Mouse (Mus musculus): Measurements from ENCODE around the gene Rtf1. TPM values are rescaled to one million over a fixed set of nuclear protein-coding genes. Genes with fewer than 3 reads are reported as not detected.

The Rtf1 gene
- polyA plus RNA-seq, 1 experiment from 2014 or later = 35.5 TPM

- Histone ChIP-seq H3K9ac (replicated peaks; ENCODE audit: low read length) (no peak overlapping the region; the same call in 1 of the 2 replicates), H3K4me1 (ENCODE audit: insufficient read depth, low read length) (peaks cover 26% of the 10 kb centered on the region), H3K27ac (ENCODE audit: low read length) (no peak overlapping the region), H3K9me3 (ENCODE audit: low read length) (no peaks in the 10 kb centered on the region), H3K4me3 (ENCODE audit: low read length) (peak overlapping the region; percentile 27), H3K4me2 (replicated peaks; ENCODE audit: low read depth, low read length) (peak overlapping the region; percentile 42), H3K36me3 (ENCODE audit: insufficient read depth, low read length) (no peaks in the 10 kb centered on the region), H3K27me3 (ENCODE audit: insufficient read depth, low read length) (peaks cover 27% of the 10 kb centered on the region)
- WGBS = 5% methylated on average over 46 of the region's 46 CpGs
- no peak for ATAC-seq (ENCODE audit: low FRiP score, low TSS enrichment)
These were observed 69.6 kb downstream of the Rtf1 start for GRCm38 (mm10) chr2:119744163-119745111.

DNA sequence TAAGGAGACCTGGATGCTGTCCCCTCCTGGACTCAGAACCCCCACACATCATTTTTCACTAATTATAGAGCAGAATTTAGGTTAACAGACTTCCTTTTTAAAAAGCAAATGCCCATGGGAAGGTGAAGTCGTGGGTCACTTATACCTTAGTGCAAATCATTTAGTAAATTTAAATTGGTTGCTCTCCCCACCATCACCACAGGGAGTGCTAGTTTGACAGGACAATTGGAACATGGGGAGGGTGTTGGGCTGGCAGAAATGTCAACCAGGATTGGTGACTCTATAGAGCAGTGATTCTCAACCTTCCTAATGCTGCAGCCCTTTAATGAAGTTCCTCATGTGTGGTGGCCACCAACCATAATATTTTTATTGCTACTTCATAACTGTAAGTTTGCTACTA, 70.4 kb downstream of the Rtf1 start:
- peaks cover 27% of the 10 kb centered on the region for H3K27me3 ChIP-seq (ENCODE audit: insufficient read depth, low read length)
- no peak overlapping the region for H3K4me2 ChIP-seq (replicated peaks; ENCODE audit: low read depth, low read length)
- no peaks in the 10 kb centered on the region for H3K36me3 ChIP-seq (ENCODE audit: insufficient read depth, low read length)
- no peak for ATAC-seq (ENCODE audit: low FRiP score, low TSS enrichment)
- H3K4me3 ChIP-seq (ENCODE audit: low read length) = no peak overlapping the region
- H3K4me1 ChIP-seq (ENCODE audit: insufficient read depth, low read length) = peaks cover 26% of the 10 kb centered on the region
- H3K9ac ChIP-seq (replicated peaks; ENCODE audit: low read length) = no peak overlapping the region
- no peaks in the 10 kb centered on the region for H3K9me3 ChIP-seq (ENCODE audit: low read length)
- 0% methylated on average over 1 of the region's 1 CpGs for WGBS
- no peak overlapping the region for H3K27ac ChIP-seq (ENCODE audit: low read length)

DNA sequence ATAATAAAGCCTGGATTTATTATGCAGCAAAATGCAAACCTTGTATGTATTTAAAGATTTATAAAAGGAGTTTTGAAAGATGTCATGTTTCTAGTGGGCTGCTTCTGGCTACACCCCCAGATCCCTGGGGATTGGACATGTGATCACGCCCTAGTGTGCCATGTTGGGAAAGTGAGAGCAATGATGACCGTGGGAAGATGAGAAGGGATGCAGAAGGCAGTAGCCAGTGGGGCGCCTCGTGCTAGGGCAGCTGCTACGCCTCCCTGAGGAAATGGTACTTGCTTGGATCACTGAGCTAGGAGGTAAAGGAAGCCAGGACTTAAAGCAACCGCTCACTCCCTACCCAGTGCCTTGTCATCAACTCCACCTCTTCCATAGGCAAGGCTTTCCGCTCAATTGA, 72.7 kb downstream of the Rtf1 start:
- no peaks in the 10 kb centered on the region for H3K9me3 ChIP-seq (ENCODE audit: low read length)
- no peaks in the 10 kb centered on the region for H3K36me3 ChIP-seq (ENCODE audit: insufficient read depth, low read length)
- H3K4me2 ChIP-seq (replicated peaks; ENCODE audit: low read depth, low read length) = no peak overlapping the region
- ATAC-seq (ENCODE audit: low FRiP score, low TSS enrichment) = no peak
- peaks cover 26% of the 10 kb centered on the region for H3K4me1 ChIP-seq (ENCODE audit: insufficient read depth, low read length)
- peaks cover 26% of the 10 kb centered on the region for H3K27me3 ChIP-seq (ENCODE audit: insufficient read depth, low read length)
- WGBS = 54% methylated on average over 7 of the region's 7 CpGs
- no peak overlapping the region for H3K27ac ChIP-seq (ENCODE audit: low read length)
- H3K9ac ChIP-seq (replicated peaks; ENCODE audit: low read length) = no peak overlapping the region
- H3K4me3 ChIP-seq (ENCODE audit: low read length) = no peak overlapping the region

DNA sequence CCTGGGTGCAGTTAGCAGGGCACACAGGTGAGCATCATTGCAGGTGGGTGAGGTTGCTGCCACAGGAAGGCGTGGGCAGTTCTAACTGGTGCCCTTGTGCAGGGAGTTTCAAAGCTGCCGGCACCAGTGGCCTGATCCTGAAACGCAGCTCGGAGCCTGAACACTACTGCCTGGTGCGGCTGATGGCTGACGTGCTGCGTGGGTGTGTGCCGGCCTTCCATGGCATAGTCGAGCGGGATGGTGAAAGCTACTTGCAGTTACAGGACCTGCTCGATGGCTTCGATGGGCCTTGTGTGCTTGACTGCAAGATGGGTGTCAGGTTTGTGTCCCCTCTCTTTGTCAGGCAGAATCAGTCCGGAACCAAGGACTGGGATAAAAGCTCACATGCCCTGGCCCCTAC, 74.4 kb downstream of the Rtf1 start:
- H3K9ac ChIP-seq (replicated peaks; ENCODE audit: low read length) = no peak overlapping the region
- no peak overlapping the region for H3K4me3 ChIP-seq (ENCODE audit: low read length)
- ATAC-seq (ENCODE audit: low FRiP score, low TSS enrichment) = no peak
- H3K4me2 ChIP-seq (replicated peaks; ENCODE audit: low read depth, low read length) = no peak overlapping the region
- WGBS = 72% methylated on average over 13 of the region's 13 CpGs
- H3K9me3 ChIP-seq (ENCODE audit: low read length) = no peaks in the 10 kb centered on the region
- H3K4me1 ChIP-seq (ENCODE audit: insufficient read depth, low read length) = peaks cover 9% of the 10 kb centered on the region
- no peak overlapping the region for H3K27ac ChIP-seq (ENCODE audit: low read length)
- H3K36me3 ChIP-seq (ENCODE audit: insufficient read depth, low read length) = no peaks in the 10 kb centered on the region
- H3K27me3 ChIP-seq (ENCODE audit: insufficient read depth, low read length) = peaks cover 18% of the 10 kb centered on the region

DNA sequence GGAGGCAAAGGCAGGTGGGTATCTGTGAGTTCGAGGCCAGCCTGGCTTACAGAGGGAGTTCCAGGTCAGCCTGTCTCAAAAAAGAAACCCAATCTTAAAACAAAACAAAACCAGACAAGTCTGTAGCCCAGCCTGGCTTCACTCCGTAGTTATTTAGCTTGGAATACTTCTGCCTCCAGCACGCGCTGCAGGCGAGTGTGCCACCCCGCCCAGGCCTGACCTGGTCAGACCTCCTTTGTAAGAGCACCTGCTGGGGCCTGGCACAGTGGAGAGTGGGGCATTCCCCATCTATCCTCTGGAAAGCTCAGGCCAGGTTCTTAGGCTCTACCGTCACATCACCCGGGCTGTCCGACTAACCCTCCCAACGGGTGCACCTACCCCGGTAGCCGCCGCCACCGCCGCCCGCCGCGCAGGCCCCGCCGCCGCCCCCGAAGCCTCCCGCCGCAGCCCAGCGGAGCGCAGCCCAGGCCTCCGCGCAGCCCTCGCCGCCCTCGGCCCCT, 82.8 kb downstream of the Rtf1 start:
- Histone ChIP-seq H3K27me3 (ENCODE audit: insufficient read depth, low read length) (peaks cover 51% of the 10 kb centered on the region), H3K4me3 (ENCODE audit: low read length) (peak overlapping the region; percentile 63), H3K27ac (ENCODE audit: low read length) (no peak overlapping the region), H3K9ac (replicated peaks; ENCODE audit: low read length) (peak overlapping the region; percentile 68), H3K4me1 (ENCODE audit: insufficient read depth, low read length) (peaks cover 14% of the 10 kb centered on the region), H3K36me3 (ENCODE audit: insufficient read depth, low read length) (no peaks in the 10 kb centered on the region), H3K4me2 (replicated peaks; ENCODE audit: low read depth, low read length) (peak overlapping the region; percentile 99), H3K9me3 (ENCODE audit: low read length) (no peaks in the 10 kb centered on the region)
- 4% methylated on average over 14 of the region's 31 CpGs for WGBS
- peak; percentile 69 for ATAC-seq (ENCODE audit: low FRiP score, low TSS enrichment)

DNA sequence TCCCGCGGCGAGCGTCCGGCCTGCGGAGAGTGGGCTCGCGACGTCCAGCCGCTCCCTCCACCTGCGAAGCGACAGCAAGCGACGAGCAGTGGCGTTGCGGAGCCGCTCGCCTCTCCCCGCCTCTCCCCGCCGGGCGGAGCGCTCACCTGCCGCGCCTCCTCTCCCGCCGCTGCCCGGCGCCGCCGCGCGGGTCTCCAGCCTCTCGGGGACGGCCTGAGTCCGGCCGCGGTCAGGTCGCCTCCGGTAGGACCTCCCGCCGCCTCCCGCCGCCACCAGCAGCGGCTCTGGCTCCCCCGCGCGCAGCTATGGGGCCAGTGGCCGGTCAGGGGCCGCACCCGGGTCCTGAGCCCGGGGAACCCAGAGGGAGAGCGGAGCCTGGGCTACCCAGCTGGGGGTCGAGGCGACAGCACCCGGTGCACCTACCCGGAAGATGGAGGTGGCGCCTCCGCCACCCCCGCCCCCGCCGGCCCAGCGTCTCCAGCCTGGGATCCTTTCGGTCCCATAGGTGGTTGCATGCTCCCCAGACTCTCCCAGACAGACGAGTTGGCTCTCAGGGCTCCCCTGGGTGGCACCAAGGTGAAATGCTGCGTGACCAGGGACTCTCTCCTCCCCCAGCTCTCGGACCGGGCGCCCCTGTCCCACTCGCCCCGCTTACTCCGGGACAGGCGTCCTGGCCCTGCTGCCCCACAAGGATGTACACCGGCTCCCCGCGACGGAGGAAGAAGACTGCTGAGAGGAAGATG, 83.4 kb downstream of the Rtf1 start:
- peaks cover 48% of the 10 kb centered on the region for H3K27me3 ChIP-seq (ENCODE audit: insufficient read depth, low read length)
- no peaks in the 10 kb centered on the region for H3K9me3 ChIP-seq (ENCODE audit: low read length)
- no peak overlapping the region for H3K27ac ChIP-seq (ENCODE audit: low read length)
- H3K4me2 ChIP-seq (replicated peaks; ENCODE audit: low read depth, low read length) = peak overlapping the region; percentile 99
- peaks cover 14% of the 10 kb centered on the region for H3K4me1 ChIP-seq (ENCODE audit: insufficient read depth, low read length)
- H3K4me3 ChIP-seq (ENCODE audit: low read length) = peak overlapping the region; percentile 63
- peak; percentile 50; the same call in 1 of the 2 replicates for ATAC-seq (ENCODE audit: low FRiP score, low TSS enrichment)
- H3K9ac ChIP-seq (replicated peaks; ENCODE audit: low read length) = peak overlapping the region; percentile 68
- under 1% methylated on average over 39 of the region's 77 CpGs for WGBS
- no peaks in the 10 kb centered on the region for H3K36me3 ChIP-seq (ENCODE audit: insufficient read depth, low read length)

DNA sequence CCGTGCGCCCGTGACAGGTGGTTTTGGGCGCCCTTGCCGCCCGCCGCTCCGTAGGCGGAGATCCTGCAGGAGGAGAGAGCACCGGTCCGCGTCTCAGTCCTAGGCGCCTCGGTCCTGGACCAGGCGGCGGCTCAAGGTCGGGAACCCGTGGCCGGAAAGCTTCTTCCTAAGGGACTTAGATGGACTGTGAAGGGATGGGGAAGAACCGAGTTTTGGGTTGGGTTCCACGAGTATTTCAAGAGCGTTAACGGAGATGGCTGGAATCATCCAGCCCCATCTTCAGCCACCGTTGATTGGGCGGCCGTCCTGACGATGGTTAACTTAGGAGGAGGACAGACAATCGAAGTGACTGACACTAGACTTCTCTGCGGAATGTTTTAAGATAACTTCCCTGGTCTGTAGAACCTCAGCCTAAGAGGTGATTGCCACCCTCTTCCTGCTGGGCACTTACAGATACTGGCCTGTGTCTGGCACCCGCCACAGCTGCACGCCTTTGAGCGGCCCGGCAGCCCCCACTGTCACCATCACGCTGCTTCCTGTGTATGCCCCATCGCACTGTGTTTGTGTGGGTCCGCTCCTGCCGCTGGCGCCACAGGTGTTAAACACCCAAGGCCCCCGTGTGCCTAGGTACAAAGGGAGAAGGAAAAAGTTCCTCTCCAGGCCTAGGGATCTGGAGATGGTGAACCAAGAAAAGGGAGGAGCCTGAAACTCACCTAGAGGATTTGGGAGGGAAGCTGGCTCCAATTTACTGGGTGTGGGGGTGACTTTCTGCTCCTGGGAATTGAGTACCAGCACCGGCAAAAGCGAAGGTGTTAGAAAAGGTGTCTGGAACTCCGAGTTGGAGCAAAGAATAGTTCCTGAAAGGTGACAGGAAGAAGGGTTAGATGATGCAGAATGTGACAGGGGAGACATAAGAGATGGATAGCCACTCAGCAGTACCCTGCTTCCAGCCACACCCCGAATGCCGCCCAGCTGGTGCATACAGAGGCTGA, 84.3 kb downstream of the Rtf1 start:
- WGBS = 3% methylated on average over 44 of the region's 44 CpGs
- peaks cover 43% of the 10 kb centered on the region for H3K27me3 ChIP-seq (ENCODE audit: insufficient read depth, low read length)
- 0 out of 2 replicates have a peak overlapping the region, but pooled peaks have one; percentile 4 for H3K9ac ChIP-seq (replicated peaks; ENCODE audit: low read length)
- H3K4me3 ChIP-seq (ENCODE audit: low read length) = peak overlapping the region; percentile 63
- H3K27ac ChIP-seq (ENCODE audit: low read length) = no peak overlapping the region
- peak overlapping the region; percentile 99 for H3K4me2 ChIP-seq (replicated peaks; ENCODE audit: low read depth, low read length)
- ATAC-seq (ENCODE audit: low FRiP score, low TSS enrichment) = 0 out of 2 replicates have a peak, but pooled peaks have one; percentile 21
- peaks cover 6% of the 10 kb centered on the region; the same call in 1 of the 2 replicates for H3K36me3 ChIP-seq (ENCODE audit: insufficient read depth, low read length)
- peaks cover 14% of the 10 kb centered on the region for H3K4me1 ChIP-seq (ENCODE audit: insufficient read depth, low read length)
- H3K9me3 ChIP-seq (ENCODE audit: low read length) = no peaks in the 10 kb centered on the region

- Histone ChIP-seq H3K4me2 (replicated peaks; ENCODE audit: low read depth, low read length) (no peak within 1 kb of the TSS), H3K27ac (ENCODE audit: low read length) (no peak within 1 kb of the TSS), H3K27me3 (ENCODE audit: insufficient read depth, low read length) (peaks cover 43% of the 10 kb centered on the region), H3K4me1 (ENCODE audit: insufficient read depth, low read length) (peaks cover 14% of the 10 kb centered on the region), H3K36me3 (ENCODE audit: insufficient read depth, low read length) (peaks cover 9% of the 10 kb centered on the region; the same call in 1 of the 2 replicates), H3K9me3 (ENCODE audit: low read length) (no peaks in the 10 kb centered on the region), H3K9ac (replicated peaks; ENCODE audit: low read length) (no peak within 1 kb of the TSS), H3K4me3 (ENCODE audit: low read length) (no peak within 1 kb of the TSS)
- no peak for ATAC-seq (ENCODE audit: low FRiP score, low TSS enrichment)
- 13% methylated on average over 9 of the region's 9 CpGs for WGBS
These were observed 85.4 kb downstream of the Rtf1 start, which contains the start of gene Ltk for GRCm38 (mm10) chr2:119760251-119760650. Gene Ltk (minus strand): TSS chr2:119760431.

DNA sequence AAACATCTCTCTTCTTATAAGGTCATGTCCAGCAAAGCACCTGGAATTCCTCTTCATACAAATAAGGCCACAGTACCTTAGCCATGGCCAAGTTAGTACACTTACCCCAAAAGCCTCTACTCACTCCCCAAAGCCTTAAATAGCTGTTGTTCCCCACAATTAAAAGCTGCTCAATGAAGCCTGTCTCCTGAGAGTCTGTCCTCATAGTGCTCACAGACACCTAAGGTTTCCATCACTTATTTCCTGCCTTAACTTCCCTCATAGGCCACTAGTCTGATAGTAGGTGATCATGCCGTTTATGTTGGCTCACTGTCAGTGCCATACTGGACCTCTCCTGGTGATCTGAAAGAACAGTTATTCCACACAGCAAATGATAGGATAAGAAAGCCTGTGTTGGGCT, 87.4 kb downstream of the Rtf1 start:
- peaks cover 13% of the 10 kb centered on the region for H3K36me3 ChIP-seq (ENCODE audit: insufficient read depth, low read length)
- ATAC-seq (ENCODE audit: low FRiP score, low TSS enrichment) = no peak
- peaks cover 38% of the 10 kb centered on the region for H3K27me3 ChIP-seq (ENCODE audit: insufficient read depth, low read length)
- no peak overlapping the region for H3K9ac ChIP-seq (replicated peaks; ENCODE audit: low read length)
- H3K4me1 ChIP-seq (ENCODE audit: insufficient read depth, low read length) = peaks cover 14% of the 10 kb centered on the region
- H3K9me3 ChIP-seq (ENCODE audit: low read length) = no peaks in the 10 kb centered on the region
- no peak overlapping the region for H3K27ac ChIP-seq (ENCODE audit: low read length)
- no peak overlapping the region for H3K4me2 ChIP-seq (replicated peaks; ENCODE audit: low read depth, low read length)
- no peak overlapping the region for H3K4me3 ChIP-seq (ENCODE audit: low read length)
- 72% methylated on average over 1 of the region's 1 CpGs for WGBS

All from kidney, embryonic 16.5 days (tissue).